Mouse (Mus musculus) stomach, embryonic 15.5 days (tissue): ENCODE measurements around the gene Cep126. TPM values are rescaled to one million over a fixed set of nuclear protein-coding genes. Genes with fewer than 3 reads are reported as not detected.

Source experiments
- ATAC-seq: fragments of 200-750 bp; cut with Nextera tagmentation; 2 replicates; pipeline ENCODE4 v1.8.0; 2017; ENCODE audit warnings: low read depth, moderate number of reproducible peaks, moderate TSS enrichment; ENCODE audit not compliant: insufficient read depth, low FRiP score
- H3K27ac ChIP-seq: fragments of 300-500 bp; sonication (generic); 2 replicates; pipeline ENCODE4 v1.5.1; 2015; ENCODE audit warnings: mild to moderate bottlenecking, inconsistent platforms
- H3K27me3 ChIP-seq: fragments of 300-500 bp; sonication (generic); replicated peaks from 2 replicates; pipeline ENCODE4 v1.6.1; 2015; ENCODE audit warnings: inconsistent platforms
- H3K36me3 ChIP-seq: fragments of 300-500 bp; sonication (generic); 2 replicates; pipeline ENCODE4 v1.6.1; 2015; ENCODE audit warnings: inconsistent platforms
- H3K4me1 ChIP-seq: fragments of 300-500 bp; sonication (generic); 2 replicates; pipeline ENCODE4 v1.6.1; 2015; ENCODE audit warnings: inconsistent platforms
- H3K4me2 ChIP-seq: fragments of 300-500 bp; sonication (generic); 2 replicates; pipeline ENCODE4 v1.6.1; 2015; ENCODE audit warnings: mild to moderate bottlenecking, inconsistent platforms
- H3K4me3 ChIP-seq: fragments of 300-500 bp; sonication (generic); replicated peaks from 2 replicates; pipeline ENCODE4 v1.5.1; 2015; ENCODE audit warnings: inconsistent platforms
- H3K9ac ChIP-seq: fragments of 300-500 bp; sonication (generic); 2 replicates; pipeline ENCODE4 v1.6.1; 2015; ENCODE audit warnings: inconsistent platforms
- H3K9me3 ChIP-seq: fragments of 300-500 bp; sonication (generic); 2 replicates; pipeline ENCODE4 v1.6.1; 2016; ENCODE audit warnings: inconsistent platforms
- WGBS: fragments of 180-500 bp; shearing (Covaris S2); methylation state at CpG from one replicate; pipeline ENCODE4 v1.1.7; 2015; 5-methylcytosine and 5-hydroxymethylcytosine counted together
- polyA plus RNA-seq: library from polyadenylated mRNA; unstranded; fragments of >200 nt; fragmentation: Nextera tagmentation; extraction: Ambion mirVana; gene quantifications from 2 replicates; pipeline ENCODE4 v1.2.1, GENCODE M21; 2015

Cep126 gene
- polyA plus RNA-seq = 1.6 and 1.7 TPM in 2 replicates

- ATAC-seq = peak; percentile 94
- peak within 1 kb of the TSS; percentile 84 for H3K4me2 ChIP-seq
- under 1% methylated on average over 71 of the region's 72 CpGs for WGBS
- peak within 1 kb of the TSS; percentile 16; the same call in 1 of the 2 replicates for H3K9ac ChIP-seq
- H3K36me3 ChIP-seq = no peaks in the 10 kb centered on the region
- H3K27me3 ChIP-seq = no peaks in the 10 kb centered on the region
- no peak within 1 kb of the TSS for H3K27ac ChIP-seq
- peak within 1 kb of the TSS; percentile 87 for H3K4me3 ChIP-seq
- 0 out of 2 replicates have a peak, but pooled peaks cover 4% of the 10 kb centered on the region for H3K4me1 ChIP-seq
- no peaks in the 10 kb centered on the region for H3K9me3 ChIP-seq
These were observed at the start of gene Cep126 for GRCm38 (mm10) chr9:8134117-8134574. Gene Cep126 (minus strand): TSS chr9:8134294.

- WGBS = 81% methylated on average over 3 of the region's 3 CpGs
- ATAC-seq = no peak
- Histone ChIP-seq H3K27ac (no peak overlapping the region), H3K4me3 (no peak overlapping the region), H3K36me3 (no peaks in the 10 kb centered on the region), H3K27me3 (no peaks in the 10 kb centered on the region), H3K4me2 (no peak overlapping the region), H3K9me3 (no peaks in the 10 kb centered on the region), H3K4me1 (no peaks in the 10 kb centered on the region), H3K9ac (no peak overlapping the region)
These were observed 45.5 kb upstream of the Cep126 start for GRCm38 (mm10) chr9:8179554-8179953.

GRCm38 (mm10) chr9:8177099-8177498 lies 43.0 kb upstream of the Cep126 start:
- no peak overlapping the region for H3K4me2 ChIP-seq
- no peaks in the 10 kb centered on the region for H3K4me1 ChIP-seq
- no peak overlapping the region for H3K9ac ChIP-seq
- no peaks in the 10 kb centered on the region for H3K9me3 ChIP-seq
- no peak for ATAC-seq
- H3K27me3 ChIP-seq = no peaks in the 10 kb centered on the region
- 72% methylated on average over 3 of the region's 3 CpGs for WGBS
- no peak overlapping the region for H3K4me3 ChIP-seq
- H3K36me3 ChIP-seq = no peaks in the 10 kb centered on the region
- H3K27ac ChIP-seq = no peak overlapping the region

- no peaks in the 10 kb centered on the region for H3K36me3 ChIP-seq
- H3K27ac ChIP-seq = no peak overlapping the region
- ATAC-seq = no peak
- 43% methylated on average over 2 of the region's 2 CpGs for WGBS
- no peaks in the 10 kb centered on the region for H3K9me3 ChIP-seq
- H3K9ac ChIP-seq = no peak overlapping the region
- H3K4me3 ChIP-seq = no peak overlapping the region
- H3K4me2 ChIP-seq = no peak overlapping the region
- no peaks in the 10 kb centered on the region for H3K4me1 ChIP-seq
- H3K27me3 ChIP-seq = no peaks in the 10 kb centered on the region
These were observed 22.9 kb upstream of the Cep126 start for GRCm38 (mm10) chr9:8157011-8157410.

- Histone ChIP-seq H3K4me2 (no peak overlapping the region), H3K4me1 (0 out of 2 replicates have a peak, but pooled peaks cover 4% of the 10 kb centered on the region), H3K4me3 (no peak overlapping the region), H3K9ac (no peak overlapping the region), H3K27ac (no peak overlapping the region), H3K27me3 (no peaks in the 10 kb centered on the region), H3K36me3 (no peaks in the 10 kb centered on the region), H3K9me3 (no peaks in the 10 kb centered on the region)
- no peak for ATAC-seq
- WGBS = 60% methylated on average over 1 of the region's 1 CpGs
These were observed 5.4 kb upstream of the Cep126 start for GRCm38 (mm10) chr9:8139501-8139900.

- Histone ChIP-seq H3K27ac (no peak overlapping the region), H3K4me3 (peak overlapping the region; percentile 87), H3K36me3 (no peaks in the 10 kb centered on the region), H3K27me3 (no peaks in the 10 kb centered on the region), H3K9ac (peak overlapping the region; percentile 16; the same call in 1 of the 2 replicates), H3K4me2 (peak overlapping the region; percentile 84), H3K9me3 (no peaks in the 10 kb centered on the region), H3K4me1 (0 out of 2 replicates have a peak, but pooled peaks cover 4% of the 10 kb centered on the region)
- ATAC-seq = 0 out of 2 replicates have a peak, but pooled peaks have one; percentile 11
- WGBS = 3% methylated on average over 22 of the region's 22 CpGs
These were observed 443 bp downstream of the Cep126 start for GRCm38 (mm10) chr9:8133586-8134115.

GRCm38 (mm10) chr9:8123495-8123894 lies 10.6 kb downstream of the Cep126 start:
- H3K36me3 ChIP-seq = no peaks in the 10 kb centered on the region
- ATAC-seq = no peak
- WGBS = 88% methylated on average over 8 of the region's 8 CpGs
- H3K27me3 ChIP-seq = no peaks in the 10 kb centered on the region
- H3K4me3 ChIP-seq = no peak overlapping the region
- no peaks in the 10 kb centered on the region for H3K9me3 ChIP-seq
- H3K27ac ChIP-seq = no peak overlapping the region
- no peak overlapping the region for H3K9ac ChIP-seq
- no peaks in the 10 kb centered on the region for H3K4me1 ChIP-seq
- H3K4me2 ChIP-seq = no peak overlapping the region

- Histone ChIP-seq H3K36me3 (no peaks in the 10 kb centered on the region), H3K9ac (no peak overlapping the region), H3K4me3 (no peak overlapping the region), H3K9me3 (no peaks in the 10 kb centered on the region), H3K4me2 (no peak overlapping the region), H3K4me1 (no peaks in the 10 kb centered on the region), H3K27ac (no peak overlapping the region), H3K27me3 (no peaks in the 10 kb centered on the region)
- 92% methylated on average over 5 of the region's 5 CpGs for WGBS
- no peak for ATAC-seq
These were observed 19.6 kb downstream of the Cep126 start for GRCm38 (mm10) chr9:8114516-8114915.

GRCm38 (mm10) chr9:8103050-8103449 lies 31.0 kb downstream of the Cep126 start:
- WGBS = 81% methylated on average over 4 of the region's 4 CpGs
- ATAC-seq = no peak
- Histone ChIP-seq H3K4me3 (no peak overlapping the region), H3K4me1 (no peaks in the 10 kb centered on the region), H3K9me3 (no peaks in the 10 kb centered on the region), H3K9ac (no peak overlapping the region), H3K36me3 (no peaks in the 10 kb centered on the region), H3K27me3 (no peaks in the 10 kb centered on the region), H3K4me2 (no peak overlapping the region), H3K27ac (no peak overlapping the region)

GRCm38 (mm10) chr9:8100962-8101361 lies 33.1 kb downstream of the Cep126 start:
- Histone ChIP-seq H3K4me3 (no peak overlapping the region), H3K27me3 (no peaks in the 10 kb centered on the region)
- ATAC-seq = no peak

GRCm38 (mm10) chr9:8078882-8079281 lies 55.2 kb downstream of the Cep126 start:
- WGBS = 88% methylated on average over 5 of the region's 5 CpGs
- Histone ChIP-seq H3K36me3 (no peaks in the 10 kb centered on the region), H3K9me3 (no peaks in the 10 kb centered on the region), H3K4me3 (no peak overlapping the region), H3K27ac (no peak overlapping the region), H3K9ac (no peak overlapping the region), H3K4me2 (no peak overlapping the region), H3K4me1 (no peaks in the 10 kb centered on the region), H3K27me3 (no peaks in the 10 kb centered on the region)
- ATAC-seq = no peak

More at GRCm38 (mm10) chr9:8100962-8101361, 33.1 kb downstream of the Cep126 start:
- Histone ChIP-seq H3K9ac (no peak overlapping the region), H3K4me1 (no peaks in the 10 kb centered on the region), H3K4me2 (no peak overlapping the region), H3K9me3 (no peaks in the 10 kb centered on the region), H3K36me3 (no peaks in the 10 kb centered on the region), H3K27ac (no peak overlapping the region)
- 73% methylated on average over 6 of the region's 6 CpGs for WGBS

GRCm38 (mm10) chr9:8074345-8074744 lies 59.7 kb downstream of the Cep126 start:
- H3K9me3 ChIP-seq = no peaks in the 10 kb centered on the region
- ATAC-seq = no peak

More at GRCm38 (mm10) chr9:8074345-8074744, 59.7 kb downstream of the Cep126 start:
- Histone ChIP-seq H3K27me3 (no peaks in the 10 kb centered on the region), H3K27ac (no peak overlapping the region), H3K4me1 (no peaks in the 10 kb centered on the region), H3K4me2 (no peak overlapping the region), H3K36me3 (no peaks in the 10 kb centered on the region), H3K4me3 (no peak overlapping the region), H3K9ac (no peak overlapping the region)
